11 mouse cellular contexts compared by ENCODE assay signal in the genomic region with DNA sequence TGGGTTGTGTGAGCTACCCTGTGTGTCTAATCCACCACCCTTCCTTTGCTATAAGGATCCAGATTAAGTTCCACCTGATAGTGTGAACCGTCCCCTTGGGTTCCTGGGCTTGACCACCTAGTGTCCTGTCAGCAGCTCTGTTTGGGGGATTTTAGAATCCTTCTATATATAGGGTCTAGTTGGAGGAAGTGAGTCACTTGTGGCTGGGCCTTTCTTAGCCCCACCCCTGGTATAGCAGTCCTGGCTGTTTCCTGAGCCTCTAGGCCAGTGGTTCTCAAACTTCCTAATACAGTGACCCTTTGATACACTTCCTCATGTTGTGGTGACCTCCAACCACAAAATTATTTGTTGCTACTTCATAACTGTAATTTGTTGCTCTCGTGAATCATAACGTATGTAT.
A peak's percentile ranks its signal among the peaks of the same experiment; 100 is the strongest.
DNase-seq lines count a peak whose midpoint lies in the region; ATAC-seq lines count a peak whose summit lies in the region.
"Had no signal": no experiment of that assay in that cellular context is flagged by ENCODE, and none has a peak within 500 bp of the region (broad histone marks: within the 10 kb centered on the region; RNA-seq: fewer than 3 reads in every experiment).

No protein-coding gene starts in this region.

- peak overlapping the region; percentile 48; the same call in 1 of the 2 replicates for H3K27ac ChIP-seq in neural tube, embryonic 15.5 days (replicated peaks)
- peak overlapping the region; percentile 24; the same call in 1 of the 2 replicates for H3K27ac ChIP-seq in liver, embryonic 15.5 days (replicated peaks)
- H3K27ac ChIP-seq in midbrain, embryonic 15.5 days = no peak overlapping the region

- H3K4me2 ChIP-seq in neural tube, embryonic 15.5 days = no peak overlapping the region
- H3K4me2 ChIP-seq in liver, embryonic 15.5 days = no peak overlapping the region
- H3K4me2 ChIP-seq in midbrain, embryonic 15.5 days = no peak overlapping the region

- H3K9ac ChIP-seq in neural tube, embryonic 15.5 days (replicated peaks) = no peak overlapping the region
- H3K9ac ChIP-seq in liver, embryonic 15.5 days = no peak overlapping the region
- no peak overlapping the region for H3K9ac ChIP-seq in midbrain, embryonic 15.5 days

- no peak for ATAC-seq in neural tube, embryonic 15.5 days (ENCODE audit: low FRiP score)
- peak; percentile 42; the same call in 1 of the 2 replicates for ATAC-seq in liver, embryonic 15.5 days (ENCODE audit: insufficient read depth)
- ATAC-seq in midbrain, embryonic 15.5 days (replicated peaks) = no peak
- ATAC-seq: forebrain, embryonic 16.5 days; hindbrain, embryonic 16.5 days had no signal

- H3K9me3 ChIP-seq in neural tube, embryonic 15.5 days (replicated peaks) = no peaks in the 10 kb centered on the region
- H3K9me3 ChIP-seq in liver, embryonic 15.5 days (replicated peaks) = no peaks in the 10 kb centered on the region
- H3K9me3 ChIP-seq in midbrain, embryonic 15.5 days = no peaks in the 10 kb centered on the region

- no peaks in the 10 kb centered on the region; the same call in 1 of the 2 replicates for H3K27me3 ChIP-seq in neural tube, embryonic 15.5 days (replicated peaks)
- H3K27me3 ChIP-seq in liver, embryonic 15.5 days = no peaks in the 10 kb centered on the region
- H3K27me3 ChIP-seq in midbrain, embryonic 15.5 days (replicated peaks) = no peaks in the 10 kb centered on the region; the same call in none of the 2 replicates

- H3K4me3 ChIP-seq in neural tube, embryonic 15.5 days (replicated peaks) = no peak overlapping the region
- H3K4me3 ChIP-seq in liver, embryonic 15.5 days (replicated peaks) = no peak overlapping the region
- no peak overlapping the region for H3K4me3 ChIP-seq in midbrain, embryonic 15.5 days

- DNase-seq in heart, adult 8-10 months (ENCODE audit: low spot score) = peak; percentile 53
- DNase-seq in heart, postnatal 14 days = no peak
- DNase-seq in neural tube, embryonic 10.5 days (ENCODE audit: extremely low spot score, low spot score) = no peak
- DNase-seq in spleen, postnatal 36 days (ENCODE audit: low spot score in 2 of 2) = peak; percentile 77 to 82
- no peak for DNase-seq in adipocyte (ENCODE audit: low spot score)
- DNase-seq: cerebellum, postnatal 14 days had no signal

- 75% methylated on average over 3 of the region's 3 CpGs for WGBS in neural tube, embryonic 15.5 days
- WGBS in liver, embryonic 15.5 days (ENCODE audit: insufficient replicate concordance) = 14% methylated on average over 3 of the region's 3 CpGs
- 89% methylated on average over 3 of the region's 3 CpGs for WGBS in midbrain, embryonic 15.5 days

- intact Hi-C loops in heart, postnatal 14 days (cut with DNase I) = no loop called here

- H3K36me3 ChIP-seq in neural tube, embryonic 15.5 days = no peaks in the 10 kb centered on the region
- H3K36me3 ChIP-seq in liver, embryonic 15.5 days (replicated peaks) = no peaks in the 10 kb centered on the region
- no peaks in the 10 kb centered on the region for H3K36me3 ChIP-seq in midbrain, embryonic 15.5 days (replicated peaks)

- peaks cover 66% of the 10 kb centered on the region for H3K4me1 ChIP-seq in neural tube, embryonic 15.5 days
- peaks cover 14% of the 10 kb centered on the region for H3K4me1 ChIP-seq in liver, embryonic 15.5 days (replicated peaks)
- peaks cover 44% of the 10 kb centered on the region for H3K4me1 ChIP-seq in midbrain, embryonic 15.5 days

Comparison
In these comparisons a context has a peak if more than half of its experiments do, and no peak if none do; other contexts are left out.
1. DNase-seq: peak in heart, adult 8-10 months (single experiment) and spleen, postnatal 36 days (2 of 2); none in heart, postnatal 14 days (0 of 2), neural tube, embryonic 10.5 days (single experiment) and adipocyte (single experiment).